Mouse (Mus musculus) testis, adult 2 months (tissue): Measurements from ENCODE around the gene Rwdd4a. TPM values are rescaled to one million over a fixed set of nuclear protein-coding genes. Genes with fewer than 3 reads are reported as not detected.

Source experiments
- H3K27ac ChIP-seq: fragments of 200-500 bp; 2 replicates; pipeline ENCODE4 v1.5.1; 2012; ENCODE audit warnings: low read depth, low read length; ENCODE audit not compliant: control insufficient read depth, insufficient read depth
- H3K27me3 ChIP-seq: fragments of 200-500 bp; 2 replicates; pipeline ENCODE4 v1.6.1; 2012; ENCODE audit warnings: mild to moderate bottlenecking, low read length, moderate library complexity; ENCODE audit not compliant: control insufficient read depth, insufficient read depth
- H3K36me3 ChIP-seq: fragments of 200-500 bp; 2 replicates; pipeline ENCODE4 v1.6.1; 2012; ENCODE audit warnings: mild to moderate bottlenecking, low read length; ENCODE audit not compliant: control insufficient read depth, insufficient read depth
- H3K4me1 ChIP-seq: fragments of 200-500 bp; 2 replicates; pipeline ENCODE4 v1.6.1; 2012; ENCODE audit warnings: low read length; ENCODE audit not compliant: control insufficient read depth, insufficient read depth
- H3K4me3 ChIP-seq: fragments of 200-500 bp; 2 replicates; pipeline ENCODE4 v1.5.1; 2012; ENCODE audit warnings: low read depth, mild to moderate bottlenecking, low read length, moderate library complexity, mixed read lengths; ENCODE audit not compliant: control insufficient read depth
- CTCF ChIP-seq: fragments of 200-500 bp; IDR thresholded peaks from 2 replicates; pipeline ENCODE4 v1.5.1; 2012; ENCODE audit warnings: low read depth, mild to moderate bottlenecking, inconsistent platforms, low read length, moderate library complexity; ENCODE audit not compliant: control insufficient read depth, insufficient read depth, insufficient replicate concordance
- POLR2A ChIP-seq: fragments of 200-500 bp; IDR thresholded peaks from 2 replicates; pipeline ENCODE4 v1.6.1; 2012; ENCODE audit warnings: low read depth, mild to moderate bottlenecking, inconsistent platforms, low read length, moderate library complexity; ENCODE audit not compliant: control insufficient read depth
- polyA plus RNA-seq: library from polyadenylated mRNA; depleted of rRNA; stranded (reverse); fragments of >200 nt; gene quantifications from 2 replicates; pipeline ENCODE4 v1.2.3, GENCODE M21; 2012; rRNA removed

Gene Rwdd4a
- polyA plus RNA-seq = 48.0 and 54.0 TPM in 2 replicates

DNA sequence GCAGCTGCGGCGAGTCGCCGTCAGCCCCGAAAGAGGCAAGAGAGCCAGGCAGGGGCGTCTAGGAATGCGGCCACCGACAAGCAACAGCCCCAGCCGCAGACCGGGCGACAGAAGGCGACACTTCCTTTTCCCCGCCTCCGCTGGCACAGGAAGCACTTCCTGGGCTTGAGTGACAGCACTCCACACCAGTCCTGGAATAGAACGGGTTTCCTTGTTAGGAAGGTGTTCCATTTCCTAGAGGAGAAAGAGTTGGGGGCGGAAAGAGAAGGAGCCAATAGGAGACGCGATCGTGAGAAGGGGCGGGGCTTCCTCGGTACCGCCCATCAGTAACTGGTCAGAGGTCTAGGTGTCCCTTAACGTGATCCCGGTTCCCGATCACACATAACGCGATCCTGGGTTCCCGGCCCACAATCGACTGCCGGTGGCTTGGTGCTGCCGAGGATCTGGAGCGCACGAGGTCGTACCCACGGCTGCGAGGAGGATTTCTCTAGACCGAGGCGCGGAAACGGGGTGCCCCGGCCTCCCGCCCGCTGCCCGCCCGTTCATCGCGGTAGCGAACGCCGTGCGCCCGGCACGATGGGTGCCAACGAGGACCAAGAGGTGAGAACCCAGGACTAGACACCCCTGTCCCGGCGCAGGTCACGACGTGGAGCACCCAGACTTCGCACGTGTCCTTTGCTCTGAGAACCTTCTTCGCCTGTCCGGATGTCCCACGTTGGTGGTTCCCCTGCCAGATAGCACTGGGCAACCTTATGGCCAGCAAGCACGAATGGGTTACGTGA is at the start of gene Rwdd4a, which contains the start of gene Trappc11:
Rwdd4a (plus strand) TSS at position 321 of the 782 bp plus-strand sequence.
Trappc11 (minus strand) TSS at position 127 of the 782 bp plus-strand sequence.
- Histone ChIP-seq H3K4me1 (no peaks in the 10 kb centered on the region), H3K27me3 (no peaks in the 10 kb centered on the region), H3K4me3 (peak within 1 kb of the TSS; percentile 98), H3K27ac (peak within 1 kb of the TSS; percentile 87), H3K36me3 (no peaks in the 10 kb centered on the region; the same call in 1 of the 2 replicates)
- peak; percentile 78 for TF ChIP-seq POLR2A
- TF ChIP-seq CTCF = no peak

DNA sequence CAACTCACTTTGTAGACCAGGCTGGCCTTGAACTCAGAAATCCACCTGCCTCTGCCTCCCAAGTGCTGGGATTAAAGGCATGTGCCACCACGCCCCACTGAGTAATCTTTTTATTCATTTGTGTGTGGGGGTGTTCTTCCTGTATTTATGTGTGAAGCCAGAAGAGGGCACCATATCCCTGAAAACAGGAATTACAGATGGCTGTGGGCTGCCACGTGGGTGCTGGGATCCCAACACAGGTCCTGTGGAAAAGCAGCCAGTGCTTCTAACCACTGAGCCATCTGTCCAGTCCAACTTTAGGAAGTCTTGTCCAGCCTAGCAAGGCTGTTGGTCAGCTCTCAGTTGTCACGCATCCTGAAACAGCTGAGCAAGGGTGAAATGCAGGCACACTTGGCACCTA is 46.2 kb upstream of the Rwdd4a start:
- Histone ChIP-seq H3K27me3 (no peaks in the 10 kb centered on the region), H3K4me3 (no peak overlapping the region), H3K36me3 (no peaks in the 10 kb centered on the region), H3K4me1 (no peaks in the 10 kb centered on the region), H3K27ac (no peak overlapping the region)
- no peak for TF ChIP-seq CTCF
- TF ChIP-seq POLR2A = no peak

DNA sequence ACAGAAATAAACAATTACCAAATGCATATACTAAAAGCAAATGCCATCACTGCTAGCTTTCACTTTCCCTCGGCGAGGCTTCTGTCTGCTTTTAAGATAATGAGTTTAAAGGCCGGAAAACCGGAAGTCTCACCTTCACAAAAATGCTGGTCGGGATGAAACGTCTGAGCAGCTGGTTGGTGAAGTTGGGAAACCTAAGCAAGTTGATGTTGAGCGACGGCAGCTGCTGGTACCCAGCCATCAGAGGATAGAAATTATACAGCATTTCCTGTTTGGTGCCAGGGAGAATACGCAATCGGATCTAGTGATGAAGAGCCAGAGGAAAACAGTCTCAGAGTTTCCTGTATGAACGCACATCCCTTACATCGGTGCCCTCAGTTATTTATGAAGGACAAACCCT is 40.4 kb upstream of the Rwdd4a start:
- H3K27ac ChIP-seq = no peak overlapping the region
- H3K4me1 ChIP-seq = no peaks in the 10 kb centered on the region
- no peak overlapping the region for H3K4me3 ChIP-seq
- H3K36me3 ChIP-seq = peaks cover 3% of the 10 kb centered on the region
- TF ChIP-seq POLR2A = no peak
- no peak for TF ChIP-seq CTCF
- H3K27me3 ChIP-seq = no peaks in the 10 kb centered on the region

DNA sequence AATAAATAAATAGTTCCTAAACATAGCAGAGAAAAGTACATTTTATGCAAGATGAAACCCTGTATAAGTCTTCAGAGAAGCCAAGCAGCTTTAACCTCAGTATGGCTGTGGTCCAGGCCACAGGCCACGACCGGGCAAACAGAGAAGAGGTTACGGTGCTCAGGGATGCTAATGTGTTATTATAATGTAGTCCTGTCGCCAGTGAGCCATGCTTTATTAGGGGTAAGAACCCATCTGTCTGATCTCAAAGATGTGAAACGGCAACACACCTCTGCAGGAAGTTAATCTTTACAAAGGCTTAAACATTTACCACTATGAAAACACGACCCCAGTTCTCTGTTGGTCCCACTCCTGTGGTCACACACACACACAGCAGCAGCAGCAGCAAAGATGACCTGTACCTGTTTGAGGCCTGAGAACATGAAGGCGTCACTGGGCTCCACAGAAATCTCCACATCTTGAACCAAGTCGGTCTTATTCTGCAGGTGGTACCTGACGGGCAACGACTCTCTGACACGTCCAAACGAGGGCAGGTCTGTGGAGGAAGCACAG is 38.8 kb upstream of the Rwdd4a start:
- Histone ChIP-seq H3K27me3 (no peaks in the 10 kb centered on the region), H3K27ac (no peak overlapping the region), H3K4me3 (no peak overlapping the region), H3K4me1 (no peaks in the 10 kb centered on the region), H3K36me3 (peaks cover 3% of the 10 kb centered on the region)
- no peak for TF ChIP-seq POLR2A
- no peak for TF ChIP-seq CTCF

DNA sequence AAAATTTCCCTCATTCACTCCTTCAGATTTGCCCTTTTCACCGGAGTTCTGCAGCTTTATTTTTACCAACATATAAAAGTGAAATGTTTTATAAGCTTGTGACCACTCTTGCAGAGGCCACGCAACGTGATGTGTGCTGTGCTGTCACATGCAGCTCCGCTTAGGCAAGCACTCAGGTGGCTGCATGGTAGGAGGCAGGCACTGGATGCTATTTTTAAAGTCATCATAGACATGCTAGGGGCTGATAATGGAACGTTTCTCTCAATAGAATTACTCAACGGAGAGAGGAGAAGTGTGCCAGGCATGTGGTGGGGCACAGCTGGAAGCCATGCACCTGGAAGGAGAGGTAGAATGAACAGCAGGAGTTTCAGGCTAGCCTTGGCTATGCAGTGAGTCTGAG is 38.0 kb upstream of the Rwdd4a start:
- Histone ChIP-seq H3K4me1 (no peaks in the 10 kb centered on the region), H3K27me3 (no peaks in the 10 kb centered on the region), H3K4me3 (no peak overlapping the region), H3K27ac (no peak overlapping the region), H3K36me3 (peaks cover 3% of the 10 kb centered on the region)
- no peak for TF ChIP-seq POLR2A
- no peak for TF ChIP-seq CTCF

DNA sequence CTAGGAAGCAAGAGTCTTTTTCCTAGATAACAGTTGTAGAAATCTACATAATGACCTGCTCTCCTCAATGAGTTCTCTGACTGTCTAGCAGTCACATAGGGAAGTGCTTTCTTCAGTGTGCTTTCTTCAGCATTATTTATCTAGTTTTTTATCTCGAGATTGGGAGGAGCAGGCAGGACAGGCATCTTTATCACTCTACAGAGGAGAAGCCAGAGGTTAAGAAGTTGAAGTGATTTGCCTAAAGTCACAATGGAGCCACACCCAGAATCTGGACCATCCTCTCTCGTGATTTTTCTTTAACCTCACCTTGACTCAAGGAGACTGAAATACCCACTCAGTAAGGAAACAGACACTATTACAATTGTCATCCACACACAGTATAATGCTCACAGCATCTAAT is 31.5 kb upstream of the Rwdd4a start:
- no peak overlapping the region for H3K4me3 ChIP-seq
- TF ChIP-seq POLR2A (no peak), CTCF (no peak)
- H3K4me1 ChIP-seq = no peaks in the 10 kb centered on the region
- no peak overlapping the region for H3K27ac ChIP-seq
- H3K36me3 ChIP-seq = no peaks in the 10 kb centered on the region; the same call in none of the 2 replicates
- H3K27me3 ChIP-seq = no peaks in the 10 kb centered on the region

DNA sequence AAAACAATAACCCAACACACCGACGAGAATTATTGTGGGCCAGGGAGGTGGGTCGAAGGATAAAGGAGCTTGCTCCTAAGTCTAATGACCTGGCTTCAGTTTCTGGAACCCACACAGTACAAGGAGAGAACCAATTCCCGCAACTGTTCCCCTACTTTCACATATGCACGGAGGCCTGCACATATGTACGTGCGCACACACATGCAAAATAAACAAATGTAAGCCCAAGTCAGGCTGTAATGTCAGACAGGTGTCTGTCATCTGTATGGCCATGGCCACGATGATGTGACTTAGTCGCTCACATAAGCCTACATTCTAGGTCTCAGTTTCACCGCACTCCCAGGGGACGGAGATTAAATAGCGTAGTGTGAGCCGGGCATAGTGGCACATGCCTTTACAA is 30.9 kb upstream of the Rwdd4a start:
- Histone ChIP-seq H3K27ac (no peak overlapping the region), H3K36me3 (no peaks in the 10 kb centered on the region; the same call in none of the 2 replicates), H3K4me1 (no peaks in the 10 kb centered on the region), H3K27me3 (no peaks in the 10 kb centered on the region), H3K4me3 (no peak overlapping the region)
- TF ChIP-seq POLR2A = no peak
- no peak for TF ChIP-seq CTCF
